Mouse (Mus musculus) R1 (cell line): ENCODE measurements around the gene Ptges2.
"Not testable (repeated sequence)": the region's sequence is repeated elsewhere in the genome, so short reads cannot be mapped to it uniquely, and the experiment has no call there.

ENCODE experiments used
- DNase-seq: peaks from one replicate; pipeline ENCODE4 v3.0.0-alpha.2; 2018; ENCODE audit warnings: low read depth, low spot score

Gene Ptges2

DNA sequence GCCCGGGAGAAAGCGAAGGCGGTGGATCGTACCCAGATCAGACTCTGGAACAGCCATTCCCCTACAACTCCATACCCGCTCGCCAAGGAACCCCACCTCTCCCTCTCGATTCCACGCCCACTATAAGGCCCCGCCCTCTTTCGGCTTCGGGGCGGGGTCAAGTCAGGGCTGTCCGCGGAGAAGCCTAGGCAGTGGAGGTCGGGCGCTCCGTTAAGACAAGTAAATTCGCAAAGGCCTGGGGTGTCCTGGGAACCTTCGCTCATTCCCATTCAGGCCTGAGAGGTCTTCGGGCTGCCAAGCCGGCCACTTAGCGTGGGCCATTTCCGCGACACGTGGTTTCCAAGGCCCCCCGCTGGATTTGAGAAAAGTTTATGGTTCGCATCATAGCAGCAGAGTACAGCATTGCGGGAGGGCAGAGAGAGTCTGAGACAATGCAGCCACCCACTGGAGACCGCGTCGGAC, at the start of gene Ptges2:
Gene Ptges2, plus strand, starts transcription at position 413 of the 462 bp plus-strand sequence.
- peak; percentile 94 for DNase-seq

DNA sequence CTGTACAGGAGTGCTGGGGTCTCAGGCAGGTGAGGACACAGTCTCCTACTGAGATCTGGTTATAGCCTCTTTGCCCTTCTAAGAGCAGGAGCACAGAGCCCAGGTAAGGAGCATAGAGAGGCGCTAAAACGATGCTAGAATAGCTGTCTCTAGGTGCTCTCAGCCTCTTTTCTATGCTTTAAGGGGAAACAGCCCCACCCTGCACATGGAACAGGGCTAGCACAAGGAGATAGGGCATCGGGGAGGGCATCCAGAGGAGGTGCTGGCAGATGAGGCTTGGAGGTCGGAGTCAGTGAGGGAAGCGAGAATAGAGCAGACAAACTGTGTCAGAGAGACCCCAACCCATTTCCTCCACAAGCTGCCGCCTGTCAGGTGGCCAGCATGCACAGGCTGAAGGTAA, 48.7 kb upstream of the Ptges2 start:
- no peak for DNase-seq

DNA sequence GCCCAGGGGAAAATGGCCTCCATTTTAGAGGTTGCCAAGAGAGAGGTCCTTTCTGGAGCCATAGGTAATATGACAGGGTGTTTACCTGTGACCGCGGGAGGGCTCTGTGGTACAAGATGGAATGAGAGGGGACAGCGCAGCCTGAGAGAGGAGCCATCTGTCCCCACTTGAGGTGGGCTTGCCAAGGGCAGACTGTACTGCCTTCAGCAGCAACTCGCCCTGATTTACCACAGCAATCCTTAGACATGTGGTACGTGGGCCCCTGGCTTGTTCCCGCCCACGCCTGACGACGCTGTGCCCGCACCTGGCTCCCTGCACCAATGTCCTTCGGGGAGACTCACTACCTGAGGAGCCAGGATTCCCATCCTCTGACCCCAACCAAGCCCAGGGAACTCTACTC, 47.4 kb upstream of the Ptges2 start:
- DNase-seq = no peak

DNA sequence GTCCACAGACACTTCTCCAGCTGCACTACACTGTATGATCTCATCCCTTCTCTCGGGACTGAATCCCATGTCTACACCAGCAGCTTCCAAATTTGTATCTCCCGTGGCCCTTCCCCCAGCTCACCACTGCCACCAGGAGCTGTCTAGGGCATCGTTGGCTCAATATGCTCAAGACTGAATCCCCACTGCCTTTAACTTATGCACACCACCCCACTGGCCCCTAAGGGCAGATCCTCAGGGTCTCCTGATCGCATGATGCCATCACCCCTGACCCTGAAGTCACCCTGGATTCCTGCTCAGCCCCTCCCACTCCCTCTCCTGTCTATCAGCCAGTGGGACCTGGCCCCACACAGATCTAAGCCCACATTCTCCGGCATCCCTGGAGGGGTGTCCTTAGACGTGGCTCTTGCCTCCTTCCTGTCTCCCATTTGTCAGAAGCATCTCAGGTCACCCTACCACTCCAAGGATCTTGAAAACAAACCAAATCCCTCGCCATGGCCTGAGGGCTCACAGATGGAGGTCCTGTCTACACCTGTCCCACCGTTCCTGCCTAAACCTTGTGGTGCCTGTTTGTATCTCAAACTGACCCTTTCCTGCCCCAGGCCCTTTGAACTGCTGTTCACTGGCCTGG, 46.0 kb upstream of the Ptges2 start:
- DNase-seq = no peak

DNA sequence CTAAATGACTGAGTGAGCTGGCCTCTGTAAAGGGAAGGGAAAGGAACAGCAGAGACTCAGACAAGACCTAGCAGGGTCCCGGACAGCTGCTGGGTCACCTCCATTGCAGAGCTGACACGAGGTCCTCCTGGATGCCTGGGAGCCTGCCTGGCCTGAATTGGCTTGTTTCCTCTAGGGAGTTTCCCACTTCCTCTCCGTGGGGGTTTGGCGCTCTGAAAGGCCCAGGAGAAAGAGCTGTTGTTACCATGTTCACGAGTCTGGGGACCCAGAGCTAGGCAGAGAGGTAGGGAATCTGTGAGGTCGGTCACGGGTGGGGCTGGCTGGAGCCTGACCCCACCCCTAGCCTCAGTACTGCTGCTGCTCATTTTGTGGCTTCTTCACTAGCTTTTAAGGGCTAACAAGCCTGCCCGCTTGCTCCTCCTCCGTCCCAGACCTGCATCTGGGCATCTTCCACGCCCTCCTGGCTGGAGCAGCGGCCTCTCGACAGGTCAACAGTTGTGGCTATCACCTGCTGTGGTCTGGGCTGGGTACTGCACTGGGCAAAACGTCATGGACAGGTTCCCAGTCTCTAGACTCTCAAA, 45.1 kb upstream of the Ptges2 start:
- DNase-seq = peak; percentile 28

DNA sequence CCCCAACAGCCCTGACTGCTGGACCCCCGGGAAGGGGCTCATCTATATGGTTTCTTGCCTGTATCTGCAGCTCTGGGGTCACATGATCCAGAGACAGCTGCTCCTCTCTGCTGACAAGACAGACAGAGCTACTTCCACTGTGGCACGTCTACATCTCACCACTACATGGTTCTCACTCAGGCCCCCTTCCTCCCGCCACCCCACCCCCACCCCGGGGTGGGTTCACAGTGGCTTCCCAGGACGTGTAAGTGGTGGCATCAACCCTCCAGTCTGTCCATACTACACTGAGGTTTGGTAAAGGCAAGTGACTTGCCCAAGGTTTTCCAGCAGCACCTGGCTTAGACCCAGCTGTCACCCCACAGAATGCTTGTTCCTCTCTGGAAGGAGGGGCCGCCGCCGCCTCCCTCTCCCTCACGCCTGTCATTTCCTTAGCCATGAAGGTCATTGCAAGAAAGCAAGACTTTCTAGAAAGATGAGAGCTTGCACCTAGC, 44.2 kb upstream of the Ptges2 start:
- no peak for DNase-seq

DNA sequence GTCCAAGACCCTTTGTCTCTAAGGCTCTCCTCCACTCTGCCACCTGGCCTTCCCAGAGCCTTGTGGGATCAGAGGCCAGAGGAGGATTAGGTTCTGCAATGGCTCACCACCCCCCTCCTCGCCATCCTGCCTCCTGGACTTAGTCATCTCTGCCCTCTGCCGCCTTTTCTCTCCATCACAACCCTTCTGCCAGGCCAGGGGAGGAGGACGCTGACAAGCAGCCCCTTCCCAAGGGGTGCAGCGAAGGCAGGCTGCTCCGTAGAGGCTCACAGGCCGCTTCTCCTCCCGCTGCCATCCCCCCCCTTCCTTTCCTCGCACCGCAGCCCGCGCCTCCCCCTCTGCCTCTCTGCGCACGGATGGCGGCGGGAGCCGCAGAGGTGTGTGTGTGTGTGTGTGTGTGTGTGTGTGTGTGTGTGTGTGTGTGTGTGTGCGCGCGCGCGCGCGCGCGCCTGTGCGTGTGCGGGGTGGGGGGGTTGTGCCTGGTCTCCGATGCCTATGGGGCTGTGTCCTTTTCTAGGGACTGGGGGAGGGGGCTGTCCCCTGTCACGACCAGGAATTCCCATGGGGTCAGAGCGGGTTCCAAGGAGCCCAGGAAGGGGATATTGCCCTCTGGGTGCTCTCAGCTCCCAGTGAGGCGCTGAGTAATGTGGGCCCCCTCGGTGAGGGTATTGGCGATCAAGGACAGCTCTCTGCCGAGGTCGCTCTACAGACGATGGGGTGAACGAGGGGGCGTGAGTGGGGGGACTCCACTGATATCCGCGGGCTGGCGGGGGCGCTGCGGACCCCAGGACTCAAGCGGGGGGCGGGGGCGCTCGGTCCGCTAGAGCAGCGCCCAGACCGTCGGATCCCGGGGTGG, 43.3 kb upstream of the Ptges2 start, which contains the start of gene Ciz1:
Gene Ciz1, plus strand, starts transcription at position 177 of the 856 bp plus-strand sequence.
- peak; percentile 24 for DNase-seq

DNA sequence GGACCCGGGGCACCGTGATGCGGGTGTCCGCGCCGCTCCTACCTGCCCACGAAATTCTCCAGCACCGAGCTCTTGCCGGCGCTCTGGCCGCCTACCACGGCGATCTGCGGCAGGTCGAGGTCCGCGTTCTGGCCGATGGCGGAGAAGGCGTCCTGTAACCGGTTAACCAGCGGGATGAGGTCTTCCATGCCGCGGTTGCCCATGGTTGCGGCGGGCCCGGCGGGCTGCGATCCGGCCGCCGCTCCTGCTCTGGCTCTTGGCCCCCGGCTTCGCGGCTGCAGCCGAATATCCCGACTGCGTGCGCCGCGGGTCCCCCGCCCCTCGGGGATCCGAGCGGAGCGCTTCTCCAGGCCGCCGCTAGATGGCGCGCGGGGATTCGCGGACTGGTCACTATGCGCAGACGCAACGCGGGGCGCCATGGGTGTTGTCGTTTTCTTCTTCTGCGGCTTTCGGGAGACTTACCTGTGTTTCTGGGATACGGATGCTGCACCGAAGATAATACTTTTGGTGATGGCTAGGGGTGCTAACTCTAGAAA, 42.6 kb upstream of the Ptges2 start, which contains the start of gene Dnm1:
Gene Dnm1, minus strand, starts transcription at position 332 of the 536 bp plus-strand sequence.
- peak; percentile 84 for DNase-seq

DNA sequence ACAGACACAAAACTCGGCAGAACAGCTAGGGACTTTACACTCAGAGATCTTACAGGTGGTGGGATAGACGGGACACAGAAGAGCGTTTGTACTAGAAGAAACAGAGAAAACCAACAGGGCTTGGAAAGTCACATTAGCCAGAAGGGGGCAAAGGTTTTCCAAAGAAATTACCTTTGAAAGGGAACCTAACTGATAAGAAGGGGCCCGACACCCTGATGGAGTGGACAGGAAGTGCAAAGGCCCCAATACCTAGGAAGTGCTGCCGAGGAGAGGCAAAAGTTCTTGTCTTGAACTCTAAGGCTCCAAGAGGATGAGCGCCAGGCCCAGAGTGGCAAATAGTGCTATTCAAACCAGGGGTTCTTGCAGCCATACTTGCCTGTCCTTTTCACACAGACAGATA, 41.9 kb upstream of the Ptges2 start:
- DNase-seq = no peak

DNA sequence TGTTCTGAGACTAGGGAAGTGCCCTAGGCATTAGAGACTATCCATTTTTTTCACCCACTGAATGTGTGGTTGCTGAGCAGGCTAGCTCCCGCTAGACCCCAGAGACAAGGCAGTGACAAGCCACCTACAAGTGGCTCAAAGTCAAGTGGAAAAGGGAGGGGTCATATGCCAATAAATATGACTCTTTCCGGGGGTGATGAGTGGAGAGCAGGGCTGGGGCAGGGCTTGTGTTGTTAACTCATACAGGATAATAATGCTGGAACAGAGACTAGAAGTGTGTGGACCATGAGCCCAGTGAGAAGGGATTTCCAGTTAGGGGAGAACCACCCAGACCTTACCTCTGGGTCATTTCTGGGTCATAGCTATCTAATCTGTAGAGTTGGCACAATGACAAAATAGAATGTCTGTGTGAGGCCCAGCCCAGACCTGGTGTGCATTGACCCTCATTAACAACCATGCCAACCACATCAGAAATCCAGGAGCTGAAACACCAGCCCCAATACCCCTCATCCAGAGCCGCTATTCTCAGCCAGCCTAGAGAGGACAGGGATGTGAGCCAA, 41.3 kb upstream of the Ptges2 start:
- no peak for DNase-seq

DNA sequence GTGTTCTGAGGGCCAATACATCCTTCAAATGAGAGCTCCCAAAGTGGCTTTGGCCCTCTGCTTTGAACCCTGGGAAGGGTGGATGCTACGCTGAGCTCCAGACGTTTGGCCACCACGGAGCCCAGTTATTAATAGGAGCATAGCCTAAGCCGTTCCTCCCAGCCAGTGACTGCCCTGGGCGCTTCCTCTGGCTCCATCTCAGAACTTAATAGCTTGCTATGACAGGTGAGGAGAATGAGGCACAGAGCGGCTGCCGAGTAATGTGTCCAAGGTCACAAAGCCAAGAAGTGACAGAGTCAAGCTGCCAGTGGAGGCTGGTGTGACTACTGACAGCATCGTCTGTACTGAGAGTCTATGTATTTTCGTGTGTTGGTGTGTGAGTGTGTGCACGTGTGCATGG, 39.5 kb upstream of the Ptges2 start:
- no peak for DNase-seq

DNA sequence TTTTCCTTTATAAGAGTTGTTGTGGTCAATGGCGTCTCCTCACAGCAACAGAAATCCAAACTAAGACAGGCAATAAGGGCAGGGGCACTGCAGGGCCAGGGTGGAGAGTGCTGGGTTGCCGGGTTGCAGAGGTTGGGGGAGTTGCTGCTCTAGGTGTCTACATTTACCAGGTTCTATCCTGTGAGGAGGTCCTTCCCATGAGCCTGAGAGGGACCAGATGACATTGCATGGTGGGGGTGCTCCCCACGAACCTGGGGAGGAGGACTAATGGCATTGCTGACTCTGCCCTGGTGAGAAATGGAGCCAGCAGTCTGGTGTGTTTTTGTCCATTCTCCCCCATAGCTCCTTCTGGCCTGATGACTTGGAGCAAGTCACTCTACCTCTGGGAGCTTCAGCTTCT, 38.0 kb upstream of the Ptges2 start:
- no peak for DNase-seq

DNA sequence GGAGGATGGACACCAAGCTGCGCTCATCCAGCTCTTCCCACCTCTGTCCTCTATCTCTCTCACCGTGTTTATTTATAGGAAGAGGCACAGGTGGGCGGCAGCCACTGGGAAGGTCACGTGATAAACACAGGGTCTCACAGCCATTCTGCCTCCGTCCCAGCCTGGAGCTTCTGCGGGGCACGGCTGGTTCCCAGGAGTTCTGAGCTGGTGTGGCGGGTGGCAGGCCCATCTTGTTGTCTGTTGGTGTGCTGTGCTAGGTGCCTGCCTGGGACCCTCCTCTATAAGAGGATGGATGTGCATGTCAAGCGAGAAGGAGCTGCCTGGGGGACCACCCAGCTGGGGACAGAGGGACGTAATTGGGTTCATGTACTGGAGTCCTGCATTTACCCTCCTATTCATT, 37.3 kb upstream of the Ptges2 start:
- no peak for DNase-seq

DNA sequence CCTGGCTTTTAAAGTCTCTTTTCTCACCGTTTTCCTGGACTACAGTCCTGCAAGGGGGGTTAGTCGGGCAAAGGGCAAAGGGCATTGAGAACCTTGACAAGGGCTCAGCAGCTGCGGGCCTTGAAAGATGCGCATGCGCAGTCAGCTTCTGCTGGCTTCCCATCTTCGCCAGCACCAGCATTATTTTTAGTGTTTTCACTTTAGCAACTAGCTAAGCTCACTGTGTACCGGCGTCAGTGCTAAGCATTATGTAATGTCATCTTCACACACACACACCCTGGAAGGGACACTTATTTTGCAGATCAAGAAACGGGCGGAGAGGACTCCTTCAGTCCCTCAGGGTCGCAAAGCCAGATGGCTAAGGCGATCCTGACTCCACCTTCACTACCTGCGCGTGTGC, 35.0 kb upstream of the Ptges2 start:
- DNase-seq = peak; percentile 67

DNA sequence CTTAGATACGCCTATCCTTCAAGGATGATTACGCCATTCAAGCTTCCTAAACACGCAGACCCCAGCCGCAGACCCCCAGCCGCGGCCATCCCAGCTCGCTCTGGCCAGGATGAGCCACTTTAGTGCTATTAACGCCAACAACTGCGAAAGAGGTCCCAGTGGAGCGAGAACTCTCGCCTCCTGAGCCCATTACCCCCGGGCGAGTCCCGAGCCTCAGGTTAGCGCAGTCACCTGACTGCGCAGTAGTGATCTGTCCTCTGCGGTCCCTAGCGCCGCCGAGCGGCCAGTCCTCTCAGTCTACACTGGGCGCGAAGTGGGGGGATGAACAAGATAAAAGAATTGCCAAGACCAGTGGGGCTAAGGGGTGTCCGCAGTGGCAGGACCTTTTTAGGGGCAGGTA, 34.3 kb upstream of the Ptges2 start:
- peak; percentile 53 for DNase-seq

DNA sequence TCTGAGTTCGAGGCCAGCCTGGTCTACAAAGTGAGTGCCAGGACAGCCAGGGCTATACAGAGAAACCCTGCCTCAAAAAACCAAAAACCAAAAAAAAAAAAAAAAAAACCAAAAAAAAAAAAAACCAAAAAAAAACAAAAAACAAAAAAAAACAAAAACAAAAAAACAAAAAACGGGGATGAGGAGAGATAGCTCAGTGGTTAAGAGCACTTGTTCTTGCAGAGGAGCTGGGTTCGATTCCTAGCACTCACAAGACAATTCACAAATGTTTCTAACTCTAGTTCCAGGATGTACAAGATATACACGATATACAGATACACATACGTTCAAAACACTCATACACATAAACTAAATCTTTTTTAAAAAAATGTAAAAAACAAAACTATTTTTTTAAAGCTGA, 33.4 kb upstream of the Ptges2 start:
- DNase-seq = not testable (repeated sequence)

DNA sequence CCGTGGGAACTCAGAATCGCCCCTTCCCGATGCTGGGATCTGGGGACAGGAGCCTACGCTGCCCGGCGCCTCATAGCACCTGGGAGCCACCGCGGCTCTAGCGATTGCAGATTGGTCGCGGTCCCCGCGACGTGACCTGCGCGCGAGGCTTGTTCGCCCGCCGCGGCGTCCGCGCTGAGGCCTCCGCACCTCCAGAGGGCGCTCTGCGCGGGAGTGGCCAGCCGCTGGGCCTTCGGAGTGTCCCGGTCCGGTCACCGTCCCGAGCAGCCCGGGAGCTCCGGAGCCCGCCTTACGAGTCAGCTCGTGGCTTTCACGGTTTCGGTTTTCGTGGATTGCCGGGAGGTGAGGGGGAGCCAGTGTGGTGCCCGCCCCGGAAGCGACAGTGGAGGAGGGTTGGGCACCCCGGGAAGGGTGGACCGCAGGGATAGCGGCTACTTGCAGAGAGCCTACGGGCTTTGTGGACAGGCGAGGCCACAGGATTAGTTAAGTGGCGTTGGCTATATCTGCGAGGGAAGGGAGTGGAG, 32.8 kb upstream of the Ptges2 start:
- DNase-seq = peak; percentile 69

DNA sequence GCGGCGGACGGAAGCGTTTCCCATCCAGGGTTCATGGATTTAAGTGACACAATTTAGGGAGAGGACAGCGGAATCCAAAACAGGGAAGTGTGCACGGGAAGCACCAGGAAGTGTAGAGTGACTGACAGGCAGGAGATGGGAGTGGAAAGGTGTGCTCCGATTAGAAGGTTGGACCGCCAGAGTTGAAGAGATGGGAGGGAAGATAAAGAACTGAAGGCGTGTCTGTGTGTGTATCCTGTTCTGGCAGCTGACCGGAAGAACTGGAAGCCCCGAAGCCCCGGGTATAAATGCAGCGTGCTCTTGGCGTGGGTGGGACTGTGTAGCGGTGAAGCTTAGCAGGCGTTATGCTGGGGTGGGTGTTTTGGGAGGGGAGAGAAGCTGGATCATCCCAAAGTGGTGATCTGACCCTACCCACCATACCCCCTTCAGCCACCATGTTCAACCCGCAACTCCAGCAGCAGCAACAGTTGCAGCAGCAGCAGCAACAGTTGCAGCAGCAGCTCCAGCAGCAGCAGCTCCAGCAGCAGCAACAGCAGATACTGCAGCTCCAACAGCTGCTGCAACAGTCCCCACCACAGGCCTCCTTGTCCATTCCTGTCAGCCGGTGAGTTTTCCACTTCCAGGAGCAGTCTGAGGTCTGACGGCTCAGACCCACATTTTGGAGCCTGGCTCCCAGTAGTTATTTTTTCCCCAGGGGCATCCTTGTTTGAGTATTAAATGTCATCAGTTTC, 32.2 kb upstream of the Ptges2 start:
- peak; percentile 80 for DNase-seq

DNA sequence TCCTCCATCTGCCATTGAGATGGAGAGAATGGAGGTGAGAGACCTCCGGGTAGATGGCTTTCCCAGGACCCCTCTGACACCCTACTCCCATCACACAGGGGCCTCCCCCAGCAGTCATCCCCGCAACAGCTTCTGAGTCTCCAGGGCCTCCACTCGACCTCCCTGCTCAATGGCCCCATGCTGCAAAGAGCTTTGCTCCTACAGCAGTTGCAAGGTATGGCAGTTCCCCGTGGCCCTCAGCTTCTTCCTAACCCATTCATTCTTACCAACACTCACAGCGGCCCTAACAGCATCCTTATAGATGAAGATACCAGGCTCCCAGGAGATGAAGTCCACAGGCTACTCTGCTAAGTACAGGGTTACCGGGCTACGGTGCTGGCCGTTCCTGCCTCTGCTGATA, 31.6 kb upstream of the Ptges2 start:
- DNase-seq = no peak

DNA sequence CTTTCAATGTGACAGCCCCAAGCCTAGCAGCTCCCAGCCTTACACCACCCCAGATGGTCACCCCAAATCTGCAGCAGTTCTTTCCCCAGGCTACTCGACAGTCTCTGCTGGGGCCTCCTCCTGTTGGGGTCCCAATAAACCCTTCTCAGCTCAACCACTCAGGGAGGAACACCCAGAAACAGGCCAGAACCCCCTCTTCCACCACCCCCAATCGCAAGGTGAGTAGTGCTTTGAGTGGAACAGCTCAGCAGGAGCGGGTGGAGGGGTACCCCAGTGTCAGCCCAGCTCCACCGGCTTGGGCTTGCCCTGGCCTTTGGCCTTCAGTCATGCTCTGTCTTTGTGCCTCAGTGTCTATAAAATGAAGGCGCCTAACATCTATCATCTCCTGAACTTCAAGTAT, 28.4 kb upstream of the Ptges2 start:
- no peak for DNase-seq

DNA sequence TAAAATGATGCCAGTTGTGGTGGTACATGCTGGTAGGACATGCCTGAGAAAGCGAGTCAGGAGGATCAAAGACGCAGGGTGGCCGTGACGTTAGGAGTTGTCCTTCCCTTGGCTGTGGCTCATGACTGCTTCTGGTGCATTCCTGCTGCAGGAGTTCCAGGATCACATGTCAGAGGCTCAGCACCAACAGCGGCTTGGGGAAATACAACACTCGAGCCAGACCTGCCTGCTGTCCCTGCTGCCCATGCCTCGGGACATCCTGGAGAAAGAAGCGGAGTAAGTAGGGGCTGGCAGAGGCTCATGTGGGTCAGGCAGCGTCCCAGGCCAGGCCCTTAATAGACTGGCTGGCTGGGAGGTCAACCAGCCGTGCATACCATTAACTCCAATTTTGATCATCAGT, 21.5 kb upstream of the Ptges2 start:
- no peak for DNase-seq
